Mouse (Mus musculus) cerebellum, adult 2 months (tissue): Measurements from ENCODE around the gene Fosl1.

Experiments
- CTCF ChIP-seq: fragments of 200-500 bp; IDR thresholded peaks from 2 replicates; pipeline ENCODE4 v1.5.1; 2011; ENCODE audit warnings: low read depth, mild to moderate bottlenecking, control low read depth, low read length, moderate library complexity, borderline replicate concordance; ENCODE audit not compliant: insufficient read depth
- POLR2A ChIP-seq: fragments of 200-500 bp; IDR thresholded peaks from 2 replicates; pipeline ENCODE4 v1.6.1; 2011; ENCODE audit warnings: low read length, control low read depth, borderline replicate concordance; ENCODE audit not compliant: insufficient read depth

DNA sequence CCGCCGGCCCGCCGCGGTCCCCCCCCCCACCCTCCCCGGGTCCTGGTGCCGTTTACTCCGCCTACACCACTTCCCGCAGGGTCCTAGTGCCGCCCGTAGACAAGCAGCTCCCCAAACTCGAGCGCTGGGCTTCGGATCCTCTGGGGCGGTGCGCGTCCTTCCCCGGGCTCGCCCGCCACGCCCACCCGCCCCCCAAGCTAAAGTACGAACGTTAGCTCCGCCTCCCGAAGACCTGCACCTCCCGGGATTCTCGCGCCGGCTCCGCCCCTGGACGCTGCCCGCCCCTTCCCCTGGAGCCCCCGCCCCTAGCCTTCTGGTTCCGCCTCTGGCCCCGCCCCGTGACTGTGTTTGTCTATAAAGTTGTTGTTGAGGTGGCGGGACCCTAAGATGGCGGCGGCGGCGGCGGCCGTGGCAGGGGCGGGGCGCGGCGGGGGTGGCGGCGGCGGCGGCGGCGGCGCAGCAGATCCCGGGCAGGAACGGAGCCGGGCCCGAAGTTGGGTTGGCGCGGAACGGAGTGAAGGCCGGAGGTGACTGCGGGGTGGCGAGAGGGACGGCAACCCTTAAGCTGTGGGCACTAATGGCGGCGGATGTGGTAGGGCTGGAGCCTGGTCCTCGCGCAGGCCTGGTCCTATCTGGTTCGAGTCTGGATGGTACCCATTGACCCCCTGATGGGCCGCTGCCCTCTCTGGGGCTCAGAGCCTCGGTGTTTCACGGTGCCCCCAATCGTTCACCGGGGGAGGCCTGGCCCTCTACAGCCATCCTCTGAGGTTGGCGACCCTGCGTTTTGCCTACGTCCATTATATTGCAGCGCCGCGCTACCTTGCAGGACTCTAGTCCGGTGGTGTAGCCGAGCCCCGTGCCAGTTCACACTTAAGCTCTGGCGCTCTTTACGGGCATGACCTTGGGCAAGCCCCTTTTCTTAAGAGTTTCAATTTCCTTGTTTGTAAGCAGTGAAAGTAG is 22.3 kb upstream of the Fosl1 start, which contains the start of the genes Drap1 and AI837181:
- TF ChIP-seq CTCF (no peak), POLR2A (peak; percentile 27; the same call in 1 of the 2 replicates)
